Mouse (Mus musculus): ENCODE data around the gene Fbxl3. TPM values are rescaled to one million over a fixed set of nuclear protein-coding genes. Genes with fewer than 3 reads are reported as not detected.

The Fbxl3 gene
- 27.3 and 28.4 TPM in 2 replicates for polyA plus RNA-seq (2012; rRNA removed)

GRCm38 (mm10) chr14:103099238-103099933 is at the start of gene Fbxl3:
Gene Fbxl3 (minus strand): TSS chr14:103099566.

GRCm38 (mm10) chr14:103069864-103070611 is 29.3 kb downstream of the Fbxl3 start, which contains the start of gene Cln5:
Gene Cln5 (plus strand): TSS chr14:103070216.

DNA sequence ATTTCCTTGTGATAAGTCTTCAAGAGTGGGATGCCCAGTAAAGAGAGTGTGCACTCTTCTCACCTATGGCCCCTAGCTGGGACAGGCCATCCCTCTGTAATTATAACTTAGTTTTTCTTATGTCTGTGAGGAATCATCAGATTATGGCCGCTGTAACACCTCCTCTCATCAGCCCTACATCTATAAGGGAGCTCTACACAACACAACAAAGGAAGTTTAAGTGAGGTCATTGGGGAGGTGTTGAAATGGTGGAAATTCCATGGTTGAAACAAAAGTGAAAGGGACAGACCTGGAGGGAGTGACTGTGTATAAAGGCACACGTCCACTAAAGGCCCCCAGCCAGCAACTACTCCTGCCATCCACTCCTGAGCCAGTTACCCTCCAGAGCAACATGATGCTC is 52.7 kb downstream of the Fbxl3 start, which contains the start of gene Acod1:
Acod1 (plus strand) TSS at position 301 of the 400 bp plus-strand sequence.

Other genes starting within 250 kb of the Fbxl3 start
- 5.0 and 5.4 TPM in 2 replicates for gene Kctd12, start 116.9 kb downstream of the Fbxl3 start, polyA plus RNA-seq (2012; rRNA removed)
- gene Acod1, start 52.6 kb downstream of the Fbxl3 start, polyA plus RNA-seq (2012; rRNA removed) = 0.10 TPM in 2 replicates
- gene Cln5, start 29.4 kb downstream of the Fbxl3 start, polyA plus RNA-seq (2012; rRNA removed) = 9.1 and 9.5 TPM in 2 replicates
- gene Mycbp2, start 247.2 kb upstream of the Fbxl3 start, polyA plus RNA-seq (2012; rRNA removed) = 7.4 and 9.1 TPM in 2 replicates